Mouse (Mus musculus) liver, postnatal 0 days (tissue): ENCODE results near the gene 1700022I11Rik. TPM values are rescaled to one million over a fixed set of nuclear protein-coding genes. Genes with fewer than 3 reads are reported as not detected.

Experiments
- ATAC-seq: fragments of 200-750 bp; cut with Nextera tagmentation; 2 replicates; pipeline ENCODE4 v1.8.0; 2017; ENCODE audit warnings: mild to moderate bottlenecking, moderate library complexity
- DNase-seq: peaks from one replicate; pipeline ENCODE4 v3.0.0-alpha.2; 2016
- H3K27ac ChIP-seq: fragments of 300-500 bp; sonication (generic); 2 replicates; pipeline ENCODE4 v1.5.1; 2014; ENCODE audit warnings: antibody characterized with exemption, moderate library complexity, mild to moderate bottlenecking, low read depth
- H3K27me3 ChIP-seq: fragments of 300-500 bp; sonication (generic); 2 replicates; pipeline ENCODE4 v1.6.1; 2014; ENCODE audit warnings: low read length, control low read depth, mixed read lengths; ENCODE audit not compliant: insufficient read depth
- H3K36me3 ChIP-seq: fragments of 300-500 bp; sonication (generic); replicated peaks from 2 replicates; pipeline ENCODE4 v1.6.1; 2014; ENCODE audit warnings: mild to moderate bottlenecking, control low read depth, low read length, moderate library complexity, mixed read lengths; ENCODE audit not compliant: insufficient read depth
- H3K4me1 ChIP-seq: fragments of 300-500 bp; sonication (generic); 2 replicates; pipeline ENCODE4 v1.6.1; 2014; ENCODE audit warnings: antibody characterized with exemption, mild to moderate bottlenecking, control low read depth; ENCODE audit not compliant: insufficient read depth
- H3K4me2 ChIP-seq: fragments of 300-500 bp; sonication (generic); 2 replicates; pipeline ENCODE4 v1.6.1; 2014; ENCODE audit warnings: low read depth, mild to moderate bottlenecking, low read length, moderate library complexity, mixed read lengths
- H3K4me3 ChIP-seq: fragments of 300-500 bp; sonication (generic); 2 replicates; pipeline ENCODE4 v1.5.1; 2014; ENCODE audit warnings: low read depth, low read length
- H3K9ac ChIP-seq: fragments of 300-500 bp; sonication (generic); replicated peaks from 2 replicates; pipeline ENCODE4 v1.6.1; 2014; ENCODE audit warnings: mild to moderate bottlenecking, moderate library complexity
- H3K9me3 ChIP-seq: fragments of 300-500 bp; sonication (generic); 2 replicates; pipeline ENCODE4 v1.6.1; 2016; ENCODE audit warnings: mild to moderate bottlenecking, control low read depth, low read length, mixed read lengths
- CTCF ChIP-seq: sonication (generic); IDR thresholded peaks from 2 replicates; pipeline ENCODE4 v1.5.1; 2016; ENCODE audit warnings: antibody characterized with exemption, low read depth
- EP300 ChIP-seq: IDR thresholded peaks from 2 replicates; pipeline ENCODE4 v1.6.1; 2016; ENCODE audit warnings: antibody characterized with exemption, low read depth, mild to moderate bottlenecking
- WGBS: fragments of 180-500 bp; shearing (Covaris S2); extraction: QIAGEN DNeasy Blood & Tissue Kit; methylation state at CpG from one replicate; pipeline ENCODE4 v1.1.7; 2014; ENCODE audit not compliant: insufficient replicate concordance; 5-methylcytosine and 5-hydroxymethylcytosine counted together
- polyA plus RNA-seq: library from polyadenylated mRNA; unstranded; fragments of >200 nt; fragmentation: Nextera tagmentation; extraction: Ambion mirVana; gene quantifications from 2 replicates; pipeline ENCODE4 v1.2.1, GENCODE M21; 2015

Gene 1700022I11Rik
- polyA plus RNA-seq, 1 experiment from 2014 or later, result not detected

GRCm38 (mm10) chr4:43001272-43001671 lies 31.9 kb downstream of the 1700022I11Rik start:
- peaks cover 4% of the 10 kb centered on the region for H3K36me3 ChIP-seq
- H3K9ac ChIP-seq, result no peak overlapping the region
- no peak overlapping the region for H3K4me2 ChIP-seq
- no peak overlapping the region for H3K4me3 ChIP-seq
- no peaks in the 10 kb centered on the region for H3K9me3 ChIP-seq
- ATAC-seq (no peak), DNase-seq (no peak)
- H3K27ac ChIP-seq, result no peak overlapping the region
- WGBS, result 85% methylated on average over 2 of the region's 2 CpGs
- peaks cover 19% of the 10 kb centered on the region for H3K4me1 ChIP-seq
- no peaks in the 10 kb centered on the region for H3K27me3 ChIP-seq
- TF ChIP-seq CTCF (no peak), EP300 (no peak)

- Histone ChIP-seq H3K27me3 (no peaks in the 10 kb centered on the region), H3K4me3 (no peak overlapping the region), H3K4me2 (no peak overlapping the region), H3K36me3 (no peaks in the 10 kb centered on the region; the same call in 1 of the 2 replicates), H3K9ac (no peak overlapping the region), H3K9me3 (no peaks in the 10 kb centered on the region), H3K27ac (no peak overlapping the region), H3K4me1 (peaks cover 12% of the 10 kb centered on the region)
- ATAC-seq (no peak), DNase-seq (no peak)
- TF ChIP-seq EP300 (no peak), CTCF (no peak)
- 80% methylated on average over 12 of the region's 12 CpGs for WGBS
Measured at GRCm38 (mm10) chr4:43002756-43003439, 33.5 kb downstream of the 1700022I11Rik start.

- H3K27me3 ChIP-seq, result no peaks in the 10 kb centered on the region
- H3K4me1 ChIP-seq, result peaks cover 6% of the 10 kb centered on the region; the same call in 1 of the 2 replicates
- TF ChIP-seq CTCF, result no peak
- TF ChIP-seq EP300, result no peak
- 90% methylated on average over 3 of the region's 3 CpGs for WGBS
- no peak overlapping the region for H3K9ac ChIP-seq
- no peak for DNase-seq
- no peaks in the 10 kb centered on the region; the same call in 1 of the 2 replicates for H3K36me3 ChIP-seq
- H3K4me3 ChIP-seq, result no peak overlapping the region
- no peak overlapping the region for H3K4me2 ChIP-seq
- H3K27ac ChIP-seq, result no peak overlapping the region
- ATAC-seq, result no peak
- H3K9me3 ChIP-seq, result no peaks in the 10 kb centered on the region
Measured at GRCm38 (mm10) chr4:43004951-43005350, 35.5 kb downstream of the 1700022I11Rik start.

GRCm38 (mm10) chr4:43005765-43006164 lies 36.4 kb downstream of the 1700022I11Rik start:
- Histone ChIP-seq H3K4me1 (peaks cover 6% of the 10 kb centered on the region; the same call in 1 of the 2 replicates), H3K4me3 (no peak overlapping the region), H3K27ac (no peak overlapping the region), H3K9me3 (no peaks in the 10 kb centered on the region), H3K27me3 (no peaks in the 10 kb centered on the region), H3K36me3 (no peaks in the 10 kb centered on the region; the same call in 1 of the 2 replicates), H3K4me2 (no peak overlapping the region), H3K9ac (no peak overlapping the region)
- TF ChIP-seq EP300, result no peak
- peak; percentile 82 for TF ChIP-seq CTCF
- ATAC-seq, result peak; percentile 52
- no peak for DNase-seq
- WGBS, result 59% methylated on average over 2 of the region's 2 CpGs

GRCm38 (mm10) chr4:43010161-43011038 lies 41.0 kb downstream of the 1700022I11Rik start, which contains the start of gene Fancg:
Gene Fancg (minus strand): TSS chr4:43010506.
- no peaks in the 10 kb centered on the region for H3K36me3 ChIP-seq
- H3K9ac ChIP-seq, result peak within 1 kb of the TSS; percentile 84
- H3K27ac ChIP-seq, result peak within 1 kb of the TSS; percentile 61
- peaks cover 6% of the 10 kb centered on the region; the same call in 1 of the 2 replicates for H3K4me1 ChIP-seq
- H3K4me3 ChIP-seq, result peak within 1 kb of the TSS; percentile 88
- H3K27me3 ChIP-seq, result no peaks in the 10 kb centered on the region
- TF ChIP-seq EP300 (no peak), CTCF (no peak)
- DNase-seq (peak; percentile 82), ATAC-seq (peak; percentile 83)
- peak within 1 kb of the TSS; percentile 96 for H3K4me2 ChIP-seq
- under 1% methylated on average over 37 of the region's 37 CpGs for WGBS
- H3K9me3 ChIP-seq, result no peaks in the 10 kb centered on the region

GRCm38 (mm10) chr4:43012091-43012490 lies 42.7 kb downstream of the 1700022I11Rik start:
- no peaks in the 10 kb centered on the region for H3K9me3 ChIP-seq
- H3K4me2 ChIP-seq, result no peak overlapping the region
- H3K9ac ChIP-seq, result no peak overlapping the region
- H3K27ac ChIP-seq, result no peak overlapping the region
- 76% methylated on average over 1 of the region's 1 CpGs for WGBS
- no peaks in the 10 kb centered on the region; the same call in 1 of the 2 replicates for H3K36me3 ChIP-seq
- H3K4me1 ChIP-seq, result peaks cover 6% of the 10 kb centered on the region; the same call in 1 of the 2 replicates
- H3K27me3 ChIP-seq, result no peaks in the 10 kb centered on the region
- H3K4me3 ChIP-seq, result no peak overlapping the region
- TF ChIP-seq CTCF (no peak), EP300 (no peak)
- DNase-seq (no peak), ATAC-seq (no peak)
